Mouse (Mus musculus): ENCODE measurements around the gene Vmn2r23.

- TF ChIP-seq CTCF (conservative IDR thresholded peaks at IDR 0.05; ENCODE audit: low read length) (peak; percentile 45), NANOG (IDR thresholded peaks at IDR 0.05; ENCODE audit: borderline replicate concordance, low read length) (no peak)
Measured at GRCm38 (mm10) chr6:123793746-123794145, 91.3 kb downstream of the Vmn2r23 start.

Data from E14TG2a.4 (cell line).